ENCODE assay signal across 23 mouse cellular contexts in genomic region chr4:48781099-48781498, GRCm38 (mm10).
"Had no signal": no experiment of that assay in that cellular context is flagged by ENCODE, and none has a peak within 500 bp of the region (broad histone marks: within the 10 kb centered on the region; RNA-seq: fewer than 3 reads in every experiment).

No protein-coding gene starts in this region.

- H3K27ac ChIP-seq: limb, embryonic 12.5 days; limb, embryonic 15.5 days; liver, embryonic 14.5 days; macrophage; midbrain, embryonic 10.5 days; midbrain, embryonic 13.5 days; neural tube, embryonic 12.5 days; neural tube, embryonic 15.5 days; stomach, postnatal 0 days had no signal

- DNase-seq: kidney, postnatal 14 days; kidney, postnatal 4 days; left cerebral cortex, postnatal 4 days; liver, postnatal 0 days; lung, embryonic 14.5 days; right cerebral cortex, adult 18-20 months; right cerebral cortex, postnatal 14 days; right cerebral cortex, postnatal 4 days; thymus, adult 2 months; thymus, postnatal 14 days; thymus, postnatal 4 days had no signal

- H3K36me3 ChIP-seq: limb, embryonic 12.5 days; limb, embryonic 15.5 days; midbrain, embryonic 10.5 days; midbrain, embryonic 13.5 days; neural tube, embryonic 12.5 days; neural tube, embryonic 15.5 days had no signal

- H3K4me2 ChIP-seq: limb, embryonic 12.5 days; limb, embryonic 15.5 days; liver, embryonic 11.5 days; lung, embryonic 14.5 days; midbrain, embryonic 13.5 days; neural tube, embryonic 12.5 days; neural tube, embryonic 15.5 days had no signal

- H3K4me3 ChIP-seq: limb, embryonic 12.5 days; limb, embryonic 15.5 days; megakaryocyte, embryonic 14.5 days; midbrain, embryonic 10.5 days; midbrain, embryonic 13.5 days; neural tube, embryonic 12.5 days; neural tube, embryonic 15.5 days had no signal

- H3K27me3 ChIP-seq: limb, embryonic 12.5 days; limb, embryonic 15.5 days; megakaryocyte, embryonic 14.5 days; midbrain, embryonic 13.5 days; neural tube, embryonic 12.5 days; neural tube, embryonic 15.5 days had no signal

- H3K4me1 ChIP-seq: limb, embryonic 15.5 days; megakaryocyte, embryonic 14.5 days had no signal

- H3K9ac ChIP-seq: limb, embryonic 12.5 days; limb, embryonic 15.5 days; liver, embryonic 14.5 days; liver, postnatal 0 days; lung, embryonic 14.5 days; midbrain, embryonic 13.5 days; neural tube, embryonic 12.5 days; neural tube, embryonic 15.5 days had no signal

- H3K9me3 ChIP-seq: limb, embryonic 12.5 days; limb, embryonic 15.5 days; megakaryocyte, embryonic 14.5 days; midbrain, embryonic 10.5 days; midbrain, embryonic 13.5 days; neural tube, embryonic 12.5 days; neural tube, embryonic 15.5 days had no signal

- ATAC-seq: liver, postnatal 0 days; lung, postnatal 0 days; midbrain, embryonic 13.5 days had no signal
